Mouse (Mus musculus) limb, embryonic 14.5 days (tissue): Measurements from ENCODE around the gene Unc13b. TPM values are rescaled to one million over a fixed set of nuclear protein-coding genes. Genes with fewer than 3 reads are reported as not detected.

Source experiments
- ATAC-seq: fragments of 200-750 bp; cut with Nextera tagmentation; 2 replicates; pipeline ENCODE4 v1.8.0; 2017; ENCODE audit warnings: low read depth, moderate number of reproducible peaks, moderate TSS enrichment; ENCODE audit not compliant: low FRiP score
- DNase-seq: peaks from one replicate; pipeline ENCODE4 v3.0.0-alpha.2; 2015; ENCODE audit warnings: low spot score
- H3K27ac ChIP-seq: fragments of 300-500 bp; sonication (generic); replicated peaks from 2 replicates; pipeline ENCODE4 v1.5.1; 2014; ENCODE audit warnings: low read depth, mild to moderate bottlenecking, low read length, moderate library complexity, mixed read lengths
- H3K27me3 ChIP-seq: fragments of 300-500 bp; sonication (generic); 2 replicates; pipeline ENCODE4 v1.6.1; 2014; ENCODE audit warnings: low read length, mixed read lengths; ENCODE audit not compliant: control insufficient read depth, insufficient read depth
- H3K36me3 ChIP-seq: fragments of 300-500 bp; sonication (generic); 2 replicates; pipeline ENCODE4 v1.6.1; 2014; ENCODE audit warnings: mild to moderate bottlenecking, low read length, moderate library complexity, mixed read lengths; ENCODE audit not compliant: control insufficient read depth, insufficient read depth
- H3K4me1 ChIP-seq: fragments of 300-500 bp; sonication (generic); 2 replicates; pipeline ENCODE4 v1.6.1; 2014; ENCODE audit warnings: antibody characterized with exemption, low read length, mixed read lengths; ENCODE audit not compliant: control insufficient read depth, insufficient read depth
- H3K4me2 ChIP-seq: fragments of 300-500 bp; sonication (generic); replicated peaks from 2 replicates; pipeline ENCODE4 v1.6.1; 2014; ENCODE audit warnings: low read depth, mild to moderate bottlenecking, low read length, moderate library complexity; ENCODE audit not compliant: severe bottlenecking
- H3K4me3 ChIP-seq: fragments of 300-500 bp; sonication (generic); replicated peaks from 2 replicates; pipeline ENCODE4 v1.5.1; 2014; ENCODE audit warnings: low read length
- H3K9ac ChIP-seq: fragments of 300-500 bp; sonication (generic); 2 replicates; pipeline ENCODE4 v1.6.1; 2014; ENCODE audit warnings: mild to moderate bottlenecking, low read depth, low read length, moderate library complexity; ENCODE audit not compliant: severe bottlenecking
- H3K9me3 ChIP-seq: fragments of 300-500 bp; sonication (generic); 2 replicates; pipeline ENCODE4 v1.6.1; 2016; ENCODE audit warnings: low read length; ENCODE audit not compliant: control insufficient read depth
- POLR2A ChIP-seq: fragments of 200-500 bp; IDR thresholded peaks from 2 replicates; pipeline ENCODE4 v1.8.0; 2012; ENCODE audit warnings: inconsistent platforms, mild to moderate bottlenecking, moderate library complexity, borderline replicate concordance; ENCODE audit not compliant: insufficient read depth, insufficient read length; ENCODE audit errors: extremely low read depth
- WGBS: fragments of 180-500 bp; shearing (Covaris S2); extraction: QIAGEN DNeasy Blood & Tissue Kit; methylation state at CpG from one replicate; pipeline ENCODE4 v1.1.7; 2014; 5-methylcytosine and 5-hydroxymethylcytosine counted together
- polyA plus RNA-seq, 2 experiments: library from polyadenylated mRNA; depleted of rRNA in 1 of 2; stranded (reverse) in 1 of 2; unstranded in 1 of 2; fragments of >200 nt; fragmentation: Nextera tagmentation in 1 of 2; extraction: Ambion mirVana in 1 of 2; gene quantifications; 2 replicates each; pipeline versions ENCODE4 v1.2.1 to v1.2.3; 2012 to 2014

Gene Unc13b
- polyA plus RNA-seq, 2 experiments, result 2.5 to 7.2 TPM

- Histone ChIP-seq H3K27ac (no peak overlapping the region), H3K27me3 (no peaks in the 10 kb centered on the region), H3K36me3 (peaks cover 26% of the 10 kb centered on the region), H3K4me2 (peak overlapping the region; percentile 80), H3K4me1 (peaks cover 12% of the 10 kb centered on the region), H3K9ac (peak overlapping the region; percentile 72; the same call in 1 of the 2 replicates), H3K4me3 (peak overlapping the region; percentile 68), H3K9me3 (no peaks in the 10 kb centered on the region)
- no peak for DNase-seq
- no peak for TF ChIP-seq POLR2A
- 51% methylated on average over 15 of the region's 15 CpGs for WGBS
- no peak for ATAC-seq
These were observed 19.9 kb upstream of the Unc13b start for GRCm38 (mm10) chr4:43038567-43039495.

- Histone ChIP-seq H3K4me3 (peak overlapping the region; percentile 68), H3K27ac (peak overlapping the region; percentile 55), H3K4me2 (peak overlapping the region; percentile 80), H3K27me3 (no peaks in the 10 kb centered on the region), H3K36me3 (peaks cover 19% of the 10 kb centered on the region), H3K4me1 (peaks cover 19% of the 10 kb centered on the region), H3K9ac (peak overlapping the region; percentile 72), H3K9me3 (no peaks in the 10 kb centered on the region)
- WGBS, result 2% methylated on average over 10 of the region's 11 CpGs
- no peak for DNase-seq
- TF ChIP-seq POLR2A, result no peak
- no peak for ATAC-seq
These were observed 19.1 kb upstream of the Unc13b start for GRCm38 (mm10) chr4:43039609-43040008.

GRCm38 (mm10) chr4:43040114-43040572 is 18.6 kb upstream of the Unc13b start:
- ATAC-seq (peak; percentile 99), DNase-seq (peak; percentile 98)
- TF ChIP-seq POLR2A, result peak; percentile 73; the same call in 1 of the 2 replicates
- Histone ChIP-seq H3K27ac (peak overlapping the region; percentile 55), H3K4me3 (peak overlapping the region; percentile 68), H3K27me3 (no peaks in the 10 kb centered on the region), H3K36me3 (peaks cover 17% of the 10 kb centered on the region), H3K9ac (peak overlapping the region; percentile 72), H3K9me3 (no peaks in the 10 kb centered on the region), H3K4me1 (peaks cover 25% of the 10 kb centered on the region), H3K4me2 (peak overlapping the region; percentile 80)
- 2% methylated on average over 20 of the region's 25 CpGs for WGBS

GRCm38 (mm10) chr4:43040881-43041547 is 17.7 kb upstream of the Unc13b start:
- 62% methylated on average over 9 of the region's 9 CpGs for WGBS
- Histone ChIP-seq H3K36me3 (peaks cover 9% of the 10 kb centered on the region), H3K9ac (no peak overlapping the region), H3K4me1 (peaks cover 26% of the 10 kb centered on the region), H3K27ac (no peak overlapping the region), H3K9me3 (no peaks in the 10 kb centered on the region), H3K27me3 (no peaks in the 10 kb centered on the region), H3K4me3 (no peak overlapping the region), H3K4me2 (no peak overlapping the region)
- DNase-seq (no peak), ATAC-seq (no peak)
- TF ChIP-seq POLR2A, result no peak

- TF ChIP-seq POLR2A, result no peak
- Histone ChIP-seq H3K4me1 (peaks cover 29% of the 10 kb centered on the region), H3K36me3 (no peaks in the 10 kb centered on the region), H3K9ac (no peak overlapping the region), H3K4me3 (no peak overlapping the region), H3K9me3 (no peaks in the 10 kb centered on the region), H3K27ac (no peak overlapping the region), H3K27me3 (no peaks in the 10 kb centered on the region), H3K4me2 (peak overlapping the region; percentile 79)
- ATAC-seq, result no peak
- peak; percentile 42 for DNase-seq
- 28% methylated on average over 7 of the region's 7 CpGs for WGBS
These were observed 15.0 kb upstream of the Unc13b start for GRCm38 (mm10) chr4:43043644-43044357.
